Mouse (Mus musculus): Measurements from ENCODE around the gene Rnase2a. TPM values are rescaled to one million over a fixed set of nuclear protein-coding genes. Genes with fewer than 3 reads are reported as not detected.
"Not testable (repeated sequence)": the region's sequence is repeated elsewhere in the genome, so short reads cannot be mapped to it uniquely, and the experiment has no call there.

Rnase2a gene
- total and polyA plus RNA-seq, 2 experiments, result not detected

GRCm38 (mm10) chr14:51240899-51241298 lies 15.0 kb downstream of the Rnase2a start:
- peak; percentile 47 for DNase-seq (ENCODE audit: extremely low read depth, low read depth, low spot score)
- Histone ChIP-seq H3K4me1 (ENCODE audit: control insufficient read depth, insufficient read depth, low read length) (no peaks in the 10 kb centered on the region), H3K27ac (replicated peaks; ENCODE audit: insufficient read depth, low read depth, low read length) (no peak overlapping the region), H3K4me3 (ENCODE audit: insufficient read depth, low read depth, low read length) (no peak overlapping the region), H3K9ac (ENCODE audit: low read depth, low read length) (no peak overlapping the region), H3K27me3 (ENCODE audit: control insufficient read depth, insufficient read depth, low read length) (no peaks in the 10 kb centered on the region), H3K36me3 (ENCODE audit: control insufficient read depth, insufficient read depth, low read length) (no peaks in the 10 kb centered on the region), H3K79me2 (ENCODE audit: control insufficient read depth, insufficient read depth, low read length) (no peaks in the 10 kb centered on the region)
- peak; percentile 62 for TF ChIP-seq CTCF (IDR thresholded peaks at IDR 0.05; ENCODE audit: low read depth, low read length)
- TF ChIP-seq POLR2A (IDR thresholded peaks at IDR 0.05; ENCODE audit: extremely low read depth, insufficient read depth, low read length), result no peak

GRCm38 (mm10) chr14:51237488-51237887 lies 18.4 kb downstream of the Rnase2a start:
- 65% methylated on average over 1 of the region's 1 CpGs for WGBS
- H3K27me3 ChIP-seq (ENCODE audit: control insufficient read depth, insufficient read depth, low read length); H3K4me3 ChIP-seq (ENCODE audit: insufficient read depth, low read depth, low read length); H3K27ac ChIP-seq (replicated peaks; ENCODE audit: insufficient read depth, low read depth, low read length); H3K4me1 ChIP-seq (ENCODE audit: control insufficient read depth, insufficient read depth, low read length); H3K9ac ChIP-seq (ENCODE audit: low read depth, low read length); H3K36me3 ChIP-seq (ENCODE audit: control insufficient read depth, insufficient read depth, low read length); H3K79me2 ChIP-seq (ENCODE audit: control insufficient read depth, insufficient read depth, low read length): not testable (repeated sequence)
- DNase-seq (ENCODE audit: extremely low read depth, low read depth, low spot score), result peak; percentile 3

GRCm38 (mm10) chr14:51229657-51230056 lies 26.3 kb downstream of the Rnase2a start:
- not testable (repeated sequence) for DNase-seq (ENCODE audit: extremely low read depth, low read depth, low spot score); H3K4me1 ChIP-seq (ENCODE audit: control insufficient read depth, insufficient read depth, low read length); H3K27ac ChIP-seq (replicated peaks; ENCODE audit: insufficient read depth, low read depth, low read length); H3K36me3 ChIP-seq (ENCODE audit: control insufficient read depth, insufficient read depth, low read length); H3K79me2 ChIP-seq (ENCODE audit: control insufficient read depth, insufficient read depth, low read length); H3K4me3 ChIP-seq (ENCODE audit: insufficient read depth, low read depth, low read length); H3K27me3 ChIP-seq (ENCODE audit: control insufficient read depth, insufficient read depth, low read length); H3K9ac ChIP-seq (ENCODE audit: low read depth, low read length)
- 53% methylated on average over 4 of the region's 4 CpGs for WGBS

GRCm38 (mm10) chr14:51220075-51220474 lies 35.8 kb downstream of the Rnase2a start:
- not testable (repeated sequence) for H3K4me1 ChIP-seq (ENCODE audit: control insufficient read depth, insufficient read depth, low read length); H3K79me2 ChIP-seq (ENCODE audit: control insufficient read depth, insufficient read depth, low read length); H3K27ac ChIP-seq (replicated peaks; ENCODE audit: insufficient read depth, low read depth, low read length); H3K9ac ChIP-seq (ENCODE audit: low read depth, low read length); H3K4me3 ChIP-seq (ENCODE audit: insufficient read depth, low read depth, low read length); DNase-seq (ENCODE audit: extremely low read depth, low read depth, low spot score); H3K36me3 ChIP-seq (ENCODE audit: control insufficient read depth, insufficient read depth, low read length); H3K27me3 ChIP-seq (ENCODE audit: control insufficient read depth, insufficient read depth, low read length)
- 84% methylated on average over 3 of the region's 3 CpGs for WGBS

Other genes starting within 250 kb of the Rnase2a start
- 0.09 TPM in 1 of 2 replicates, not detected in the other for gene Rnase10, start 248.4 kb downstream of the Rnase2a start, total RNA-seq (2014; rRNA removed)
- 0.09 and 0.11 TPM in 2 replicates for gene Rnase10, start 248.4 kb downstream of the Rnase2a start, polyA plus RNA-seq (2012; rRNA removed)
- gene Rnase9, start 214.2 kb downstream of the Rnase2a start, total RNA-seq (2014; rRNA removed), result not detected in 2 replicates
- gene Rnase9, start 214.2 kb downstream of the Rnase2a start, polyA plus RNA-seq (2012; rRNA removed), result not detected in 2 replicates
- gene Rnase11, start 205.9 kb downstream of the Rnase2a start, total RNA-seq (2014; rRNA removed), result not detected in 2 replicates
- gene Rnase11, start 205.9 kb downstream of the Rnase2a start, polyA plus RNA-seq (2012; rRNA removed), result not detected in 2 replicates
- gene Rnase12, start 198.5 kb downstream of the Rnase2a start, total RNA-seq (2014; rRNA removed), result 0.27 TPM in 1 of 2 replicates, not detected in the other
- gene Rnase12, start 198.5 kb downstream of the Rnase2a start, polyA plus RNA-seq (2012; rRNA removed), result not detected in 2 replicates
- gene Olfr750, start 181.7 kb downstream of the Rnase2a start, total RNA-seq (2014; rRNA removed), result not detected in 2 replicates
- not detected in 2 replicates for gene Olfr750, start 181.7 kb downstream of the Rnase2a start, polyA plus RNA-seq (2012; rRNA removed)
- 1,910 and 2,134 TPM in 2 replicates for gene Rnase4, start 165.0 kb downstream of the Rnase2a start, total RNA-seq (2014; rRNA removed)
- 1,816 and 2,115 TPM in 2 replicates for gene Rnase4, start 165.0 kb downstream of the Rnase2a start, polyA plus RNA-seq (2012; rRNA removed)
- 224 and 249 TPM in 2 replicates for gene Ang, start 165.0 kb downstream of the Rnase2a start, total RNA-seq (2014; rRNA removed)
- gene Ang, start 165.0 kb downstream of the Rnase2a start, polyA plus RNA-seq (2012; rRNA removed), result 541 and 671 TPM in 2 replicates
- not detected in 2 replicates for gene Eddm3b, start 141.7 kb downstream of the Rnase2a start, total RNA-seq (2014; rRNA removed)
- not detected in 2 replicates for gene Eddm3b, start 141.7 kb downstream of the Rnase2a start, polyA plus RNA-seq (2012; rRNA removed)
- 1.1 and 1.2 TPM in 2 replicates for gene Rnase6, start 132.2 kb downstream of the Rnase2a start, total RNA-seq (2014; rRNA removed)
- 0.57 and 1.0 TPM in 2 replicates for gene Rnase6, start 132.2 kb downstream of the Rnase2a start, polyA plus RNA-seq (2012; rRNA removed)
- 7.4 and 28.5 TPM in 2 replicates for gene Rnase1, start 109.3 kb downstream of the Rnase2a start, total RNA-seq (2014; rRNA removed)
- gene Rnase1, start 109.3 kb downstream of the Rnase2a start, polyA plus RNA-seq (2012; rRNA removed), result 0.09 TPM in 2 replicates
- gene Rnase2b, start 93.9 kb downstream of the Rnase2a start, total RNA-seq (2014; rRNA removed), result not detected in 2 replicates
- not detected in 2 replicates for gene Rnase2b, start 93.9 kb downstream of the Rnase2a start, polyA plus RNA-seq (2012; rRNA removed)
- not detected in 2 replicates for gene Ang2, start 57.0 kb downstream of the Rnase2a start, total RNA-seq (2014; rRNA removed)
- not detected in 2 replicates for gene Ang2, start 57.0 kb downstream of the Rnase2a start, polyA plus RNA-seq (2012; rRNA removed)
- gene Ear14, start 52.7 kb downstream of the Rnase2a start, total RNA-seq (2014; rRNA removed), result not detected in 2 replicates
- not detected in 2 replicates for gene Ear14, start 52.7 kb downstream of the Rnase2a start, polyA plus RNA-seq (2012; rRNA removed)
- not detected in 2 replicates for gene Gm7247, start 105.6 kb upstream of the Rnase2a start, total RNA-seq (2014; rRNA removed)
- not detected in 2 replicates for gene Gm7247, start 105.6 kb upstream of the Rnase2a start, polyA plus RNA-seq (2012; rRNA removed)
- gene Vmn2r88, start 154.7 kb upstream of the Rnase2a start, total RNA-seq (2014; rRNA removed), result not detected in 2 replicates
- gene Vmn2r88, start 154.7 kb upstream of the Rnase2a start, polyA plus RNA-seq (2012; rRNA removed), result not detected in 2 replicates
- gene Vmn2r89, start 195.7 kb upstream of the Rnase2a start, total RNA-seq (2014; rRNA removed), result not detected in 2 replicates
- gene Vmn2r89, start 195.7 kb upstream of the Rnase2a start, polyA plus RNA-seq (2012; rRNA removed), result not detected in 2 replicates

Measured in liver, adult 2 months (tissue).